8 mouse cellular contexts compared by ENCODE assay signal in genomic region chr9:42943781-42944535, GRCm38 (mm10). TPM values are rescaled to one million over a fixed set of nuclear protein-coding genes. Genes with fewer than 3 reads are reported as not detected.
A peak's percentile ranks its signal among the peaks of the same experiment; 100 is the strongest.
DNase-seq lines count a peak whose midpoint lies in the region; ATAC-seq lines count a peak whose summit lies in the region.

Gene Grik4 (minus strand): TSS chr9:42944493.

- WGBS in forebrain, embryonic 16.5 days: under 1% methylated on average over 39 of the region's 68 CpGs
- WGBS in kidney, embryonic 16.5 days: under 1% methylated on average over 59 of the region's 68 CpGs
- WGBS in liver, embryonic 16.5 days (ENCODE audit: insufficient replicate concordance): 2% methylated on average over 54 of the region's 68 CpGs

- H3K4me1 ChIP-seq in forebrain, embryonic 16.5 days (replicated peaks; ENCODE audit: control insufficient read depth, insufficient read depth, low read length): peaks cover 8% of the 10 kb centered on the region
- H3K4me1 ChIP-seq in kidney, embryonic 16.5 days (ENCODE audit: insufficient read depth, low read length): peaks cover 24% of the 10 kb centered on the region
- no peaks in the 10 kb centered on the region for H3K4me1 ChIP-seq in liver, embryonic 16.5 days (ENCODE audit: control insufficient read depth, low read depth, low read length)

- no peak within 1 kb of the TSS; the same call in 1 of the 2 replicates for H3K27ac ChIP-seq in forebrain, embryonic 16.5 days (ENCODE audit: low read length)
- no peak within 1 kb of the TSS for H3K27ac ChIP-seq in kidney, embryonic 16.5 days (ENCODE audit: low read length)
- no peak within 1 kb of the TSS for H3K27ac ChIP-seq in liver, embryonic 16.5 days (ENCODE audit: low read length)

- peak within 1 kb of the TSS; percentile 99 for H3K4me2 ChIP-seq in forebrain, embryonic 16.5 days (ENCODE audit: low read length)
- peak within 1 kb of the TSS; percentile 99 for H3K4me2 ChIP-seq in kidney, embryonic 16.5 days (replicated peaks; ENCODE audit: low read depth, low read length)
- peak within 1 kb of the TSS; percentile 73 for H3K4me2 ChIP-seq in liver, embryonic 16.5 days (ENCODE audit: low read depth, low read length)

- H3K9ac ChIP-seq in forebrain, embryonic 16.5 days (replicated peaks; ENCODE audit: low read depth, low read length): peak within 1 kb of the TSS; percentile 85
- peak within 1 kb of the TSS; percentile 83 for H3K9ac ChIP-seq in kidney, embryonic 16.5 days (replicated peaks; ENCODE audit: low read length)
- H3K9ac ChIP-seq in liver, embryonic 16.5 days (ENCODE audit: low read depth, low read length): peak within 1 kb of the TSS; percentile 40

- peak; percentile 80 for ATAC-seq in forebrain, embryonic 16.5 days
- peak; percentile 82 for ATAC-seq in kidney, embryonic 16.5 days (ENCODE audit: low FRiP score, low TSS enrichment)
- no peak; the same call in 1 of the 2 replicates for ATAC-seq in liver, embryonic 16.5 days (ENCODE audit: low read depth)
- ATAC-seq in inflammation-experienced regulatory T-cells, adult 6 months: no peak

- DNase-seq in ovary, postnatal 10 days (ENCODE audit: low spot score): peak; percentile 9
- DNase-seq in ovary, postnatal 14 days (ENCODE audit: low spot score): no peak
- DNase-seq in cerebellum, adult 11-12 months: peak; percentile 9
- DNase-seq in right cerebral cortex, postnatal 14 days: peak; percentile 28

- peak within 1 kb of the TSS; percentile 75 for H3K4me3 ChIP-seq in forebrain, embryonic 16.5 days (replicated peaks; ENCODE audit: low read length)
- H3K4me3 ChIP-seq in kidney, embryonic 16.5 days (ENCODE audit: low read length): peak within 1 kb of the TSS; percentile 74
- H3K4me3 ChIP-seq in liver, embryonic 16.5 days (ENCODE audit: low read depth, low read length): peak within 1 kb of the TSS; percentile 56

- H3K27me3 ChIP-seq in forebrain, embryonic 16.5 days (replicated peaks; ENCODE audit: control insufficient read depth, insufficient read depth, low read length): 0 out of 2 replicates have a peak, but pooled peaks cover 3% of the 10 kb centered on the region
- H3K27me3 ChIP-seq in kidney, embryonic 16.5 days (ENCODE audit: insufficient read depth, low read length): 0 out of 2 replicates have a peak, but pooled peaks cover 2% of the 10 kb centered on the region
- peaks cover 47% of the 10 kb centered on the region for H3K27me3 ChIP-seq in liver, embryonic 16.5 days (ENCODE audit: control insufficient read depth, insufficient read depth, low read depth, low read length)

- H3K9me3 ChIP-seq in forebrain, embryonic 16.5 days (ENCODE audit: control insufficient read depth, low read length): no peaks in the 10 kb centered on the region
- H3K9me3 ChIP-seq in kidney, embryonic 16.5 days (ENCODE audit: low read length): no peaks in the 10 kb centered on the region
- H3K9me3 ChIP-seq in liver, embryonic 16.5 days (replicated peaks; ENCODE audit: control insufficient read depth, low read length): no peaks in the 10 kb centered on the region

- H3K36me3 ChIP-seq in forebrain, embryonic 16.5 days (ENCODE audit: control insufficient read depth, insufficient read depth): no peaks in the 10 kb centered on the region
- H3K36me3 ChIP-seq in kidney, embryonic 16.5 days (ENCODE audit: insufficient read depth, low read length): no peaks in the 10 kb centered on the region
- H3K36me3 ChIP-seq in liver, embryonic 16.5 days (ENCODE audit: control insufficient read depth, insufficient read depth): no peaks in the 10 kb centered on the region

RNA-seq across cellular contexts. Expression of gene Grik4, which starts in this region (rescaled TPM):
- polyA plus RNA-seq in forebrain, embryonic 16.5 days (2015; fragmentation: Nextera tagmentation; extraction: Ambion mirVana): 3.0 and 4.8 TPM in 2 replicates
- polyA plus RNA-seq in kidney, embryonic 16.5 days (2015; fragmentation: Nextera tagmentation; extraction: Ambion mirVana): 3.3 and 4.4 TPM in 2 replicates
- polyA plus RNA-seq in liver, embryonic 16.5 days (2015; fragmentation: Nextera tagmentation; extraction: Ambion mirVana): 0.24 and 0.28 TPM in 2 replicates
- under 1 TPM in 2 of 3 experiments, not detected in 1; 0.06 to 0.08 TPM for polyA plus RNA-seq in inflammation-experienced regulatory T-cells, adult 6 months (2017; shearing (Covaris generic))

Comparison
In these comparisons a context has a peak if more than half of its experiments do, and no peak if none do; other contexts are left out.
1. ATAC-seq: peak in forebrain, embryonic 16.5 days (single experiment) and kidney, embryonic 16.5 days (single experiment); none in liver, embryonic 16.5 days (single experiment) and inflammation-experienced regulatory T-cells, adult 6 months (single experiment).
2. Peak in every context shown above with its lines, with median percentiles within 50 percentile points of each other: H3K4me2 ChIP-seq, H3K4me3 ChIP-seq and H3K9ac ChIP-seq.